Mouse (Mus musculus) limb, embryonic 14.5 days (tissue): ENCODE data around the gene Tdrd7. TPM values are rescaled to one million over a fixed set of nuclear protein-coding genes. Genes with fewer than 3 reads are reported as not detected.

ENCODE experiments used
- ATAC-seq: fragments of 200-750 bp; cut with Nextera tagmentation; 2 replicates; pipeline ENCODE4 v1.8.0; 2017; ENCODE audit warnings: low read depth, moderate number of reproducible peaks, moderate TSS enrichment; ENCODE audit not compliant: low FRiP score
- DNase-seq: peaks from one replicate; pipeline ENCODE4 v3.0.0-alpha.2; 2015; ENCODE audit warnings: low spot score
- H3K27ac ChIP-seq: fragments of 300-500 bp; sonication (generic); replicated peaks from 2 replicates; pipeline ENCODE4 v1.5.1; 2014; ENCODE audit warnings: low read depth, mild to moderate bottlenecking, low read length, moderate library complexity, mixed read lengths
- H3K27me3 ChIP-seq: fragments of 300-500 bp; sonication (generic); 2 replicates; pipeline ENCODE4 v1.6.1; 2014; ENCODE audit warnings: low read length, mixed read lengths; ENCODE audit not compliant: control insufficient read depth, insufficient read depth
- H3K36me3 ChIP-seq: fragments of 300-500 bp; sonication (generic); 2 replicates; pipeline ENCODE4 v1.6.1; 2014; ENCODE audit warnings: mild to moderate bottlenecking, low read length, moderate library complexity, mixed read lengths; ENCODE audit not compliant: control insufficient read depth, insufficient read depth
- H3K4me1 ChIP-seq: fragments of 300-500 bp; sonication (generic); 2 replicates; pipeline ENCODE4 v1.6.1; 2014; ENCODE audit warnings: antibody characterized with exemption, low read length, mixed read lengths; ENCODE audit not compliant: control insufficient read depth, insufficient read depth
- H3K4me2 ChIP-seq: fragments of 300-500 bp; sonication (generic); replicated peaks from 2 replicates; pipeline ENCODE4 v1.6.1; 2014; ENCODE audit warnings: low read depth, mild to moderate bottlenecking, low read length, moderate library complexity; ENCODE audit not compliant: severe bottlenecking
- H3K4me3 ChIP-seq: fragments of 300-500 bp; sonication (generic); replicated peaks from 2 replicates; pipeline ENCODE4 v1.5.1; 2014; ENCODE audit warnings: low read length
- H3K9ac ChIP-seq: fragments of 300-500 bp; sonication (generic); 2 replicates; pipeline ENCODE4 v1.6.1; 2014; ENCODE audit warnings: mild to moderate bottlenecking, low read depth, low read length, moderate library complexity; ENCODE audit not compliant: severe bottlenecking
- H3K9me3 ChIP-seq: fragments of 300-500 bp; sonication (generic); 2 replicates; pipeline ENCODE4 v1.6.1; 2016; ENCODE audit warnings: low read length; ENCODE audit not compliant: control insufficient read depth
- POLR2A ChIP-seq: fragments of 200-500 bp; IDR thresholded peaks from 2 replicates; pipeline ENCODE4 v1.8.0; 2012; ENCODE audit warnings: inconsistent platforms, mild to moderate bottlenecking, moderate library complexity, borderline replicate concordance; ENCODE audit not compliant: insufficient read depth, insufficient read length; ENCODE audit errors: extremely low read depth
- WGBS: fragments of 180-500 bp; shearing (Covaris S2); extraction: QIAGEN DNeasy Blood & Tissue Kit; methylation state at CpG from one replicate; pipeline ENCODE4 v1.1.7; 2014; 5-methylcytosine and 5-hydroxymethylcytosine counted together
- polyA plus RNA-seq, 2 experiments: library from polyadenylated mRNA; depleted of rRNA in 1 of 2; stranded (reverse) in 1 of 2; unstranded in 1 of 2; fragments of >200 nt; fragmentation: Nextera tagmentation in 1 of 2; extraction: Ambion mirVana in 1 of 2; gene quantifications; 2 replicates each; pipeline versions ENCODE4 v1.2.1 to v1.2.3; 2012 to 2014

The Tdrd7 gene
- polyA plus RNA-seq, 2 experiments: 12.7 to 12.9 TPM

- peak; percentile 74 for DNase-seq
- Histone ChIP-seq H3K4me2 (no peak overlapping the region), H3K36me3 (no peaks in the 10 kb centered on the region), H3K27ac (no peak overlapping the region), H3K4me1 (no peaks in the 10 kb centered on the region), H3K27me3 (no peaks in the 10 kb centered on the region), H3K4me3 (no peak overlapping the region), H3K9me3 (no peaks in the 10 kb centered on the region), H3K9ac (no peak overlapping the region)
- ATAC-seq: peak; percentile 44
- no peak for TF ChIP-seq POLR2A
- WGBS: 48% methylated on average over 4 of the region's 4 CpGs
Measured at GRCm38 (mm10) chr4:46073736-46074135, 108.6 kb downstream of the Tdrd7 start.

DNA sequence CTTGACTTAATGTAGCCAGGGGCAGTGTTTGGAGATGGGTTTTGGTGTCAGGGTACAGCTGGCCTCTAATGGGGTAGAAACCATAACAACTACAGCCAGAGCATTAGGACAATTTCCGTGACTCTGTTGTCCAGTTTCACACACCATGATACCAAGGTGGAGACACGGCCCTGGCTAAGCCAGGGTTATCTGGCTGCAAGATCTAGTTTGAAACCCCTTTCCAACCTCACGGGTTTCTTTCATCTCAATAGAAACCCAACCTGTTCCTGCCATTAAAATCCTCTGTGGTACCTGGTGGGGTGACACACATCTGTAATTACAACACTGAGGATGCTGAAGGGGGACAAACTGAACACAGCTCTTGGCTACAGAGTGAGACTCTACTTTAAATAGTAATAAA lies 110.5 kb downstream of the Tdrd7 start:
- H3K27me3 ChIP-seq: no peaks in the 10 kb centered on the region
- DNase-seq (no peak), ATAC-seq (no peak)
- no peaks in the 10 kb centered on the region for H3K36me3 ChIP-seq
- H3K27ac ChIP-seq: no peak overlapping the region
- 70% methylated on average over 3 of the region's 3 CpGs for WGBS
- no peak overlapping the region for H3K9ac ChIP-seq
- H3K4me2 ChIP-seq: no peak overlapping the region
- H3K4me3 ChIP-seq: no peak overlapping the region
- H3K9me3 ChIP-seq: no peaks in the 10 kb centered on the region
- no peaks in the 10 kb centered on the region for H3K4me1 ChIP-seq
- no peak for TF ChIP-seq POLR2A

DNA sequence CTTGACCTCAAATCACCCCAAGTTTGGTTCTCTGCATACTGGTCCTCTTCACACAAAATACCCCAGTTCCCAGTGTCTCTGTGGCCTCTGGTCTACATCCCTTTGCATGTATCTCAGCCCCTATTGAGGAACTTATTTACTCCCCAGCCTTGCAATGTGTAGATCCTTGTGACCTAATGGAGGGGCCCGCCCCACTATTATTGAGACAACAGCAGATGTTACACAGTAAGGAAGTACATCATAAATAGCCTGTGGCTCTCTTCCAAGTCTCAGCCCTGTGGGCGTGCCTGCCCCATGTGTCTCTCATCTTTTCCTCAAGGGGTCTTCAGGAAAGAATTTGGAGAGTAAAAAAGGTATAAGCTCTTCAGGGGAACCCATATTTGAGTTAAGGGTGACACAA lies 111.8 kb downstream of the Tdrd7 start:
- H3K27ac ChIP-seq: no peak overlapping the region
- WGBS: 62% methylated on average over 2 of the region's 2 CpGs
- no peaks in the 10 kb centered on the region for H3K4me1 ChIP-seq
- no peaks in the 10 kb centered on the region for H3K36me3 ChIP-seq
- H3K9ac ChIP-seq: no peak overlapping the region
- ATAC-seq (no peak), DNase-seq (peak; percentile 59)
- no peaks in the 10 kb centered on the region for H3K27me3 ChIP-seq
- no peaks in the 10 kb centered on the region for H3K9me3 ChIP-seq
- no peak overlapping the region for H3K4me3 ChIP-seq
- H3K4me2 ChIP-seq: no peak overlapping the region
- TF ChIP-seq POLR2A: no peak

DNA sequence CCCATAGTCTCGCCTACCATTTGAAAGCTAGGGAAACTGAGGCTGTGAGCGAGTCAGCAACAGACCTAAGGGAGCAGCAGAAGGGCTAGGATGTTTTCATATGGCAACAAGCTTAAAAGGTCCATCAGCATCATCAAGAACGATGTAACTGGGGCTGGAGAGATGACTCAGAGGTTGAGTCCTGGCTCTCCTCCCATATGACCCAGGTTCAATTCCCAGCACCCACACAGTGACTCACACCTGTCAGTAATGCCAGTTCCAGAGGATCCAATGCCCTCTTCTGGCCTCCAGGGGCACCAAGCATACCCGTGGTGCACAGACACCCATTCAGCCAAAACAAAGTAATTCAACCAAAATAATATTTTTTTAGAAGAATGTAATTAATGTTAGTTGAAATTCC lies 115.1 kb downstream of the Tdrd7 start:
- no peak for TF ChIP-seq POLR2A
- Histone ChIP-seq H3K27me3 (no peaks in the 10 kb centered on the region), H3K9me3 (no peaks in the 10 kb centered on the region), H3K4me1 (no peaks in the 10 kb centered on the region), H3K27ac (no peak overlapping the region), H3K4me2 (no peak overlapping the region), H3K9ac (no peak overlapping the region), H3K36me3 (no peaks in the 10 kb centered on the region), H3K4me3 (no peak overlapping the region)
- DNase-seq (no peak), ATAC-seq (no peak)
- 82% methylated on average over 4 of the region's 4 CpGs for WGBS

- Histone ChIP-seq H3K9me3 (no peaks in the 10 kb centered on the region), H3K4me3 (no peak overlapping the region), H3K4me1 (no peaks in the 10 kb centered on the region), H3K9ac (no peak overlapping the region), H3K27me3 (no peaks in the 10 kb centered on the region), H3K36me3 (no peaks in the 10 kb centered on the region), H3K4me2 (no peak overlapping the region), H3K27ac (no peak overlapping the region)
- no peak for DNase-seq
- no peak for TF ChIP-seq POLR2A
- WGBS: 58% methylated on average over 11 of the region's 11 CpGs
- no peak for ATAC-seq
Measured at GRCm38 (mm10) chr4:46082555-46082954, 117.4 kb downstream of the Tdrd7 start.

Other genes with a start within 250 kb of the Tdrd7 start
- 1.3 and 3.1 TPM in 2 replicates for gene Aldh1b1, start 166.3 kb upstream of the Tdrd7 start, polyA plus RNA-seq (2012; rRNA removed)
- 0.83 and 1.0 TPM in 2 replicates for gene Aldh1b1, start 166.3 kb upstream of the Tdrd7 start, polyA plus RNA-seq (2014; fragmentation: Nextera tagmentation; extraction: Ambion mirVana)
- gene Igfbpl1, start 138.4 kb upstream of the Tdrd7 start, polyA plus RNA-seq (2012; rRNA removed): 0.87 and 1.6 TPM in 2 replicates
- gene Igfbpl1, start 138.4 kb upstream of the Tdrd7 start, polyA plus RNA-seq (2014; fragmentation: Nextera tagmentation; extraction: Ambion mirVana): 0.08 TPM in 1 of 2 replicates, not detected in the other
- gene Stra6l, start 116.7 kb upstream of the Tdrd7 start, polyA plus RNA-seq (2012; rRNA removed): 2.1 and 2.5 TPM in 2 replicates
- 0.81 and 1.2 TPM in 2 replicates for gene Stra6l, start 116.7 kb upstream of the Tdrd7 start, polyA plus RNA-seq (2014; fragmentation: Nextera tagmentation; extraction: Ambion mirVana)
- gene Ccdc180, start 75.0 kb upstream of the Tdrd7 start, polyA plus RNA-seq (2012; rRNA removed): 0.01 and 0.03 TPM in 2 replicates
- 0.04 and 0.07 TPM in 2 replicates for gene Ccdc180, start 75.0 kb upstream of the Tdrd7 start, polyA plus RNA-seq (2014; fragmentation: Nextera tagmentation; extraction: Ambion mirVana)
- 8.1 and 10.8 TPM in 2 replicates for gene Tmod1, start 73.6 kb downstream of the Tdrd7 start, polyA plus RNA-seq (2012; rRNA removed)
- 9.9 and 15.8 TPM in 2 replicates for gene Tmod1, start 73.6 kb downstream of the Tdrd7 start, polyA plus RNA-seq (2014; fragmentation: Nextera tagmentation; extraction: Ambion mirVana)
- gene Ncbp1, start 173.3 kb downstream of the Tdrd7 start, polyA plus RNA-seq (2012; rRNA removed): 54.3 and 75.2 TPM in 2 replicates
- gene Ncbp1, start 173.3 kb downstream of the Tdrd7 start, polyA plus RNA-seq (2014; fragmentation: Nextera tagmentation; extraction: Ambion mirVana): 74.0 and 79.7 TPM in 2 replicates
- 26.6 and 27.3 TPM in 2 replicates for gene Tstd2, start 173.4 kb downstream of the Tdrd7 start, polyA plus RNA-seq (2012; rRNA removed)
- 17.5 and 23.7 TPM in 2 replicates for gene Tstd2, start 173.4 kb downstream of the Tdrd7 start, polyA plus RNA-seq (2014; fragmentation: Nextera tagmentation; extraction: Ambion mirVana)
- 24.6 and 29.0 TPM in 2 replicates for gene Xpa, start 231.0 kb downstream of the Tdrd7 start, polyA plus RNA-seq (2012; rRNA removed)
- 24.4 and 24.8 TPM in 2 replicates for gene Xpa, start 231.0 kb downstream of the Tdrd7 start, polyA plus RNA-seq (2014; fragmentation: Nextera tagmentation; extraction: Ambion mirVana)